Mouse (Mus musculus) kidney, embryonic 14.5 days (tissue): ENCODE results near the gene Vps18. TPM values are rescaled to one million over a fixed set of nuclear protein-coding genes. Genes with fewer than 3 reads are reported as not detected.

Experiments used
- ATAC-seq: fragments of 200-750 bp; cut with Nextera tagmentation; 2 replicates; pipeline ENCODE4 v1.8.0; 2017; ENCODE audit warnings: moderate number of reproducible peaks, mild to moderate bottlenecking, moderate TSS enrichment, moderate library complexity; ENCODE audit not compliant: low FRiP score, low TSS enrichment
- H3K27ac ChIP-seq: fragments of 300-500 bp; sonication (generic); 2 replicates; pipeline ENCODE4 v1.5.1; 2014; ENCODE audit warnings: low read depth, mild to moderate bottlenecking, low read length, moderate library complexity, mixed read lengths
- H3K27me3 ChIP-seq: fragments of 300-500 bp; sonication (generic); 2 replicates; pipeline ENCODE4 v1.6.1; 2014; ENCODE audit warnings: mild to moderate bottlenecking, low read length; ENCODE audit not compliant: control insufficient read depth, insufficient read depth
- H3K36me3 ChIP-seq: fragments of 300-500 bp; sonication (generic); 2 replicates; pipeline ENCODE4 v1.6.1; 2014; ENCODE audit warnings: low read length, mixed read lengths; ENCODE audit not compliant: control insufficient read depth, insufficient read depth
- H3K4me1 ChIP-seq: fragments of 300-500 bp; sonication (generic); 2 replicates; pipeline ENCODE4 v1.6.1; 2014; ENCODE audit warnings: low read length, mixed read lengths; ENCODE audit not compliant: control insufficient read depth, insufficient read depth
- H3K4me2 ChIP-seq: fragments of 300-500 bp; sonication (generic); replicated peaks from 2 replicates; pipeline ENCODE4 v1.6.1; 2014; ENCODE audit warnings: low read depth, mild to moderate bottlenecking, low read length
- H3K4me3 ChIP-seq: fragments of 300-500 bp; sonication (generic); 2 replicates; pipeline ENCODE4 v1.5.1; 2014; ENCODE audit warnings: mild to moderate bottlenecking, low read length
- H3K9ac ChIP-seq: fragments of 300-500 bp; sonication (generic); 2 replicates; pipeline ENCODE4 v1.6.1; 2014; ENCODE audit warnings: low read depth, mild to moderate bottlenecking, low read length, moderate library complexity
- H3K9me3 ChIP-seq: fragments of 300-500 bp; sonication (generic); 2 replicates; pipeline ENCODE4 v1.6.1; 2016; ENCODE audit warnings: low read length; ENCODE audit not compliant: control insufficient read depth
- WGBS: fragments of 180-500 bp; shearing (Covaris S2); extraction: QIAGEN DNeasy Blood & Tissue Kit; methylation state at CpG from one replicate; pipeline ENCODE4 v1.1.7; 2014; 5-methylcytosine and 5-hydroxymethylcytosine counted together
- polyA plus RNA-seq: library from polyadenylated mRNA; unstranded; fragments of >200 nt; fragmentation: Nextera tagmentation; extraction: Ambion mirVana; gene quantifications from 2 replicates; pipeline ENCODE4 v1.2.1, GENCODE M21; 2014

Vps18 gene
- polyA plus RNA-seq, 1 experiment from 2014 or later = 13.3 TPM

DNA sequence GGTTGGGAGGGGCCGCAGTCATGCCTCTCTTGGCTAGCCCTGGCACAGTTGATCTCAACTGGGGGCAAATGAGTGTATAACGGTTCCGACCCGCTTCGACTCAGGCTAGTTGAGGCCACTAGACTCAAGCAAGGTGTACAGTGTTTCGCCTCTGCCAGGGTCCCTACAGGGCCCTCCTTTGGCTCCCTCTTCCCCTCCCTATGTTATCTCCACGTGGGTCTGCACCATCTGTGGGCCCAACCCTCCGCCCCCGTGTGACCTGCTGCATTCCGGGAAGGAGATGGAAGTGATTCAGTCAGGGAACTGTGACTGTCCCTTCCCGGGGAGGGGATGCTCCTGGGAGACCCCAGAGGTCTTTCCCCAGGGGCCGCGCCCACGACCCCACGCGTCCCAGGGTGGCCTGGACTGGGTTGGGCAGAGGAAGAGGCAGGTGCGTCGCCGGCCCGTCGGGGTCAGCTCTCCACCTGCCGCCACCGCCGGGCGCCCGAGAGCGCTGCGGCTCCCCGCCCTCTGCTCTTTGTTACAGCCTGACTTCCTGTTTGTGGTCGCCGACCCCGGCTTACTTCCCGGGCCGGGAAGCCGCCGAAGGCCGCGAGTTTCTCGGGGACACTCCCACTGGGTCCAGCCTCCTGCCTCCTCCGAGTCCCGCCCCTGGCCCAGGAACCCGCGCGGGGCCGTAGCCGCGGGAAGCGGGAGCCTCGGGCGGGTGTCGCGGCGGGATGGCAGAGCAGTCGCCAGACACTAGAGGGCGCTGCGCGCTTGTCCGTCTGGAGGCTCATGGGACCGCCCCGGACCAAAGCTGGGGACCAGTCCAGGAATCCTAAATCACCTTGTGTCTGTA, 49.1 kb downstream of the Vps18 start:
- Histone ChIP-seq H3K4me3 (peak overlapping the region; percentile 50), H3K9ac (peak overlapping the region; percentile 65), H3K9me3 (no peaks in the 10 kb centered on the region), H3K27me3 (0 out of 2 replicates have a peak, but pooled peaks cover under 1% of the 10 kb centered on the region), H3K36me3 (no peaks in the 10 kb centered on the region), H3K4me1 (peaks cover 3% of the 10 kb centered on the region; the same call in 1 of the 2 replicates), H3K27ac (peak overlapping the region; percentile 7), H3K4me2 (peak overlapping the region; percentile 80)
- 10% methylated on average over 42 of the region's 60 CpGs for WGBS
- peak; percentile 92 for ATAC-seq

DNA sequence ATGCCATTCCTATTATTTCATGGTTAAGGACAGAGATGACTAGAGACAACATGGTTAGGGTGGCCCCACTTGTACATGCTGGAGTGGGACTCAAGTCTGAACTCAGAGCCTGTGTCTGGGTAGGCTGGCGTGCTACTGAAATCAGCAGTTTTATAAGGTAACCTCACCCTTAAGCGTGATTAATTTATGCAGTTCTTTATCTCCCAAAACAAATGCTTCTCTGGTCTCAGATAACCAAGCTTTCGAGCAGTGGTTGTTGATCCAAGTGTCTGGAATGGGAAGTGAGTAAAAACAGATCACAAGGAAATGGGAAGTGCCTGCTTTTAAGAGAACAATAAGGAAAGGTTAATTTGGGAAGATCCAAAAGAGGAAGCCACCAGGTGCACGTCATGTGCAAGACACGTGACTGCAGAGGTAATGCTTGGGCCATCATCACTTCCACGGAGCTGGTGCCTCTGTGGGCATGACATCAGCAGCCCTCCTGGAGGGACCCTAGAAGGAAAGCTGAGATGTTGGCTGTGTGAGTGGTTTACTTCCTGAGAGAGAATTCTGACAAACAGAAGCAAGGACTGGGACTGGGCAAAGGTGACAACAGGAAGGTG, 56.1 kb downstream of the Vps18 start:
- H3K4me1 ChIP-seq = no peaks in the 10 kb centered on the region
- no peak overlapping the region for H3K4me2 ChIP-seq
- H3K4me3 ChIP-seq = no peak overlapping the region
- H3K36me3 ChIP-seq = no peaks in the 10 kb centered on the region
- no peak for ATAC-seq
- no peaks in the 10 kb centered on the region for H3K27me3 ChIP-seq
- WGBS = 37% methylated on average over 6 of the region's 6 CpGs
- H3K9ac ChIP-seq = no peak overlapping the region
- H3K9me3 ChIP-seq = no peaks in the 10 kb centered on the region
- no peak overlapping the region for H3K27ac ChIP-seq

Other genes starting within 250 kb of the Vps18 start
- 48.3 and 49.1 TPM in 2 replicates for gene Knl1, start 241.6 kb upstream of the Vps18 start, polyA plus RNA-seq
- gene Rad51, start 175.9 kb upstream of the Vps18 start, polyA plus RNA-seq = 40.0 and 51.9 TPM in 2 replicates
- 35.8 and 41.9 TPM in 2 replicates for gene Rmdn3, start 131.7 kb upstream of the Vps18 start, polyA plus RNA-seq
- gene Gchfr, start 121.0 kb upstream of the Vps18 start, polyA plus RNA-seq = 35.5 and 41.7 TPM in 2 replicates
- gene Gm14137, start 114.2 kb upstream of the Vps18 start, polyA plus RNA-seq = 0.31 and 0.43 TPM in 2 replicates
- gene Zfyve19, start 80.1 kb upstream of the Vps18 start, polyA plus RNA-seq = 47.9 and 49.1 TPM in 2 replicates
- gene Dnajc17, start 79.9 kb upstream of the Vps18 start, polyA plus RNA-seq = 21.4 and 24.5 TPM in 2 replicates
- 0.28 and 0.94 TPM in 2 replicates for gene Ppp1r14d, start 58.8 kb upstream of the Vps18 start, polyA plus RNA-seq
- 23.6 and 38.1 TPM in 2 replicates for gene Spint1, start 51.4 kb upstream of the Vps18 start, polyA plus RNA-seq
- 0.23 and 0.61 TPM in 2 replicates for gene Rhov, start 17.5 kb upstream of the Vps18 start, polyA plus RNA-seq
- gene Dll4, start 37.0 kb downstream of the Vps18 start, polyA plus RNA-seq = 4.9 and 8.3 TPM in 2 replicates
- 0.38 and 1.0 TPM in 2 replicates for gene Chac1, start 62.5 kb downstream of the Vps18 start, polyA plus RNA-seq
- gene Ino80, start 188.9 kb downstream of the Vps18 start, polyA plus RNA-seq = 6.2 and 8.4 TPM in 2 replicates